Mouse (Mus musculus) right cerebral cortex, postnatal 4 days (tissue): ENCODE results near the gene Rho.

Experiments used
- DNase-seq: peaks from one replicate; pipeline ENCODE4 v3.0.0-alpha.2; 2022

Gene Rho

DNA sequence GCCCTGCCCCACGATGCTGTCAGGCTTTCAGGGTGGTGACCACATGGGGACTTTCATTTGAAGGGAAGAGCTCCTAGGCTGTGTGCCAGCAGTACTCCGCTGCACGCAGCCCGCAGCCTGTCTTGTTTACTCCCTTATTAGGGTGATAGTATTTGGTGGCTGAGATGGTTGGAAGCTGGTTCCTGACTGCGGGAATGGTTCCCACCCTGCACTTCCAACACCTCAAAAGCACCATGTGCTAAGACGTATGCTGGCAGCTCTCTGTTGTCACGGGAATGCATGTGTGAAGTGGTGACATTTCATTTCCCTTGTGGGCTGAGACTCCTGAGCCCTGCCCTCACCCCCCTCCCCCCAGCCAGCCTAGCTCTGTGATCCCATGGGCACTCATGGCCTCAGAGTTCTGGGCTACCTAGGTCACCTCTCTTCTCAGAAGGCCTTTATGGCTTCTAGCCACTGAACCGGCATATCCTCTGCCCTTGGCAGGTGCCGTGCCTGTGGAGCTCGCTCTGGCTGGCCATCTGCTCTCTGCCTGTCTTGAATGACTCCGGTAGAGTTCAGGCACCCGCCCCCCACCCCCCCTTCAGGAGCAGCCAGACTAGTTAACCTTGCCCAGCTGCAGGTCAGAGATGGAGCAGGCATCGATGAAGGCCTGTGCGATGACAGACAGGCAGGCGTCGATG is 25.5 kb downstream of the Rho start:
- peak; percentile 41 for DNase-seq

DNA sequence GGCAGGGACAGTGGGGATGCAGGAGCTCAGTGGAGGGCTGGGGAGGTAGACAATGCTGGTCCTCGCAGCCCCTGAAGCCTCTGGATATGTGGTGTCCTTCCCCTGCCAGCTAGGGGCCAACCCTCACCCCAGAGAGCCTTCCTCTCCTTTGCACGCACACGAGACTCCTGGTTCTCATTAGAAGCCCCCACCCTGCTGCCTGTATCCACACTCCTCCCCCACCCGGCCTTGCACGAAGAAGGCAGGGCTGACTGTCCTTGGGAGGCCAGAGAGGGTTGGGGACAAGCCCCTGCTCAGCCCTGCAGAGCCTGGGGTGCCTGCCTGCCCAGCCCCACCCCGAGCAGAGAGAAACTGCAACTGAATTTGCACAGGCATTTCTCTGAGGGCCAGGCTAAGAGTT is 26.1 kb downstream of the Rho start:
- no peak for DNase-seq

DNA sequence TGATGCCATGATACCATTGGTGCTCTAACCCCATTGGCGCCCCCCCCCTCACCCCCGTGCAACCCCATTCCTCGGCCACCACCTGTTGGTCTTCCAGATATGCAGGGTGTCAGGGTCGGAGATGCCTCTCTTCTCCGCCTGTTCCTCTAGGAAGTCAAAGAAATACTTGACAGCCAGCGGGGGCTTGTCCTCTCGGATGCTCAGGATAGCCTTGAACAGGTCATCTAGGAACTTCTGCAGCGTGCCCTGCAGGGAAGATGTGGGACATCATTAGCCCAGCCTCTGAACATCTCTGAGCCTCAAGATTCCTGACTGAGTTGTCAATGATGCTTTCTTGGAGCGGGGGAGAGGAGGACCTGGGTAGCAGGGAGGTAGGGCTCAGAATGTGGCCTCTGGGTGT is 26.9 kb downstream of the Rho start:
- DNase-seq, result no peak

DNA sequence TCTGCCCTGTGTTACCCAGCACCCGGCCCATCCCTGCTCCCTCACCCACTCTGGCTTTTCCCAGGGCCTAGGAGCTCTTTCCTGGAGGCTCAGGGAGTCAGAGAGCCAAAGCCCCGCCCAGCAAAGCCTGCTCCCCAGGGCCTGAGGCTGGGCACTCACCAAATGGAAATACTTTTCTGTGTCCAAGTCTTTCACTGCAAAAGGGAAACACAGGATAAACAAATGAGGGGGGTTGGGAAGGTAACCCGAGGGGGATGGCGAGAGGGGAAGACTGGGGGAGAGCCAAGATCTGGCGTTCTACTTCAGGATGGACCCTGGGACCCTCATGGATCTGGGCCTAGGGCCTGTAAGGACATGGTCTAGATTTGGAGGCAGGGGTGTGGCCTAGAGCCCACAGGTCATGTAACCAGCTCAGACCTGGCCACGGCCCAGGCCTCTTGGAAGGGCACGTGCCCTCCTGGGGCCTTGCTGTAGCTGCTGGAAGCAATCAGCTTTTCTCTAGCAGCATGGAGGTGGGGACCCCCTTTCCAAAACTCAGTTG is 27.7 kb downstream of the Rho start:
- peak; percentile 37 for DNase-seq

DNA sequence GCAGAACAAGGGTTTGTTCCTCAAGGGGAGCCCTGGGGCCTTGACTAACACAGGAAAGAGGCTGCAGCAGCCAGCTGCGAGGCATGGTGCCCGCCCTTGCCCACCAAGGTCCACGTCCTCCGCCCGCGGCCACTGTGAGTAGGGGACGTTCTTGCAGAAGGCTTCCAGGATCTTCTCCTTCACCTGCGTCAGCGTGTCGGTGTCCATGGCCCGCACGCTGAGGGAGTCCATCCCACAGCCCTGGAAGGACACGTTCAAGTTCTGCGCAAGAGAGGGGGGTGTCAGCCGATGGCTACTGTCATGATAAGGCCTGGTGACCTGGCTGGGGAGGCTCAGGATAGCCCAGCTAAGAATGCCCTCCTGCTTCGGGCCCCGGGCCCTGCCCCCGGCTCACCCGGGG is 28.8 kb downstream of the Rho start:
- DNase-seq, result no peak

DNA sequence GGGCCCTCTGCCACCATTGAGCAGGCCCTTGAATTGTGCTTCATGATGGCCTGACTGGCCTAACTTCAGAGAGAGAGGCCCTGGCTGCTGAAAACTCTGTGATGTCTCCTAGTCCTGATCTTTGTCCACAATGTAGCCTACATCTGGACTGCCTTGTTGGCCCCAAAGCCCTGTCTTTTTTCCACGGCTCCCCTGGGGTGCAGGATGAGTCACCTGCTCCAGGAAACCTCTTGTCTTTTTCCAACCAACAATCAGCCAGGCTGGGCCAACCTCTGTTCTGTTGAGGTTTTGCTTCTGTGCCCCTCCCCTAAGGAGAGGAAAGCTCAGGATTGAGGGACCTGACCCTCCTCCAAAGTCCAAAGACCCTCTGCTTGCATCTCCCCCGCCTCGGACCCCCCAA is 30.2 kb downstream of the Rho start:
- DNase-seq, result no peak

DNA sequence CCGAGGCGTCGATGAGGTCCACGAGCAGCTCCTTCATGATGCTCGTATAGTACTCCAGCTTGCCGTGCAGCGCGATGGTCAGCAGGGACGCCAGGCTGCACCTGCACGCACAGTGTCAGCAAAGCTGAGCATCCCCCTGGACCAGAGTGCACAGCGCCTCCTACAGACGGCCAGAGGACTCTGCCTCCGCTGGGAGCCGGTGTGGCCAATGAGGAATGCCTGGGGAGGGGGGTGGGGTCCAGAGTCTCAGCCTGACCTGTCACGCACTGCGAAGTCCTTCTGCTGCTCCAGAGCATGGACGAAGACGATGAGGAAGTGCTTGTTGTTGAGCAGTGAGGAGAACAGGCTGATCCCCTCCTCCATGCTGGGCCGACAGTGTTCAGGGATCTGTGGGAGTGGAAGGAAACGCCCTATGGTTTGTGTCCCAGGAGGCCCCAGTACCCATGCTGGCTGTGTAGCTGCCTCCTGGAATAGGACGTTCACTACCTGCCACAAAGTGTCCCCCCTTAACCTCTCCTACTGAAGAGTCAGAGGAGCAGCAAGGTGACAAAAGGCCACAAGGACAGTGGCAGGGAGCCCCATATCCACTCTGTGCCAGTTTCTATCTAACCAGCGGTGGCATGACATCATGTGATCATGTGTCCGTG is 31.0 kb downstream of the Rho start:
- no peak for DNase-seq

DNA sequence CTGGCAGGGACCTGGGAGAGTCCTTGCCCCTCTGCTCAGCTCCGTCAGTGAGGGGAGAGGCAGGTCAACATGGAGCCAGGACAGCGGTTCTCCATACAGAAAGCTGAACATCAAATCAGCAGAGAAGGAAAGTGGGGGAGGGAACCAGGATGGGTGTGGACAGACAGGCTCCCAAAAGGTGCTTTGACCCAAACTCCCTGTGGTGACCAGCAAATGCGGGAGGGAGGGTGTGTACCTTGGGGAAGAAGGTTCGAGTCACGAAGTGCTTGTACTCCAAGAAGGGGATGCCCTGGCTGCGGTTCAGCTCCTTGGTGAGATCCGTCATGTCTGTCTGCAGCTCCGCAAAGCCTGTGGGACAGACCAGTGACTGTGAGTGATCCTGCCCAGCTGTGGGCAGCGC is 32.1 kb downstream of the Rho start:
- no peak for DNase-seq

DNA sequence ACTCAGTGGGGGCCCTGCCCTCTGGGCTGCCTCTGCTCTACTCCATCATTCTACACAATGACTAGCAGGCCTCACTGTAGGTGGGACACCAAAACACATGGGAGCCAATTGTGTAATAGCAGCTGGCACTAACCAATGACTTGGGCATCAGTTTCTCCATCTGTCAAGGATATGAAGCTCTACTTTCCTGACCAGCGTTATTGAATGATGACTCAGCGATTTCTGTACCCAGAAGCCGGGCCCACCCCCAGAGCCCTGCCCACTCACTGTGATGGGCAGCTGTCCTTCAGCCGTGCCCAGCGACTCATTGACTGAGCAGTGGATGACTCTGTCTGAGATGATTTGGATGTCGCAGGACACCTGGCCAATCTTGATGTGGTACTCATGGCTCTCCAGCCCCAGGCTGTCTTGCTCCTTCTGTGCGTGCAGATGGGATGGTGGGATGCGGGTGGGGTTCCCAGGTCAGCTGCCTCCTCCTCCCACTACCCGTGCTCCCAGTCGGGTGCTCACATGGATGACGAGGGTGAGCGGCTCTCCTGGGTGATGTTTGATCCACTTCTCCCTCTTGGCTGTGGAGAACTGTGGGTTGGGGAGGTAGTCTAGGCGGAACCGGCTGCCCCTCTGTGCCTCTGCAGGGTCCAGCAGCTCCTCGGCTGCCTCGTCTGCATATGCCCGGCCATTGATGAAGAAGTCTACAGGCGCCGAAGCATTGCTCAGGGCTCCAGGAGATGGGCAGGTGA is 34.8 kb downstream of the Rho start:
- no peak for DNase-seq

DNA sequence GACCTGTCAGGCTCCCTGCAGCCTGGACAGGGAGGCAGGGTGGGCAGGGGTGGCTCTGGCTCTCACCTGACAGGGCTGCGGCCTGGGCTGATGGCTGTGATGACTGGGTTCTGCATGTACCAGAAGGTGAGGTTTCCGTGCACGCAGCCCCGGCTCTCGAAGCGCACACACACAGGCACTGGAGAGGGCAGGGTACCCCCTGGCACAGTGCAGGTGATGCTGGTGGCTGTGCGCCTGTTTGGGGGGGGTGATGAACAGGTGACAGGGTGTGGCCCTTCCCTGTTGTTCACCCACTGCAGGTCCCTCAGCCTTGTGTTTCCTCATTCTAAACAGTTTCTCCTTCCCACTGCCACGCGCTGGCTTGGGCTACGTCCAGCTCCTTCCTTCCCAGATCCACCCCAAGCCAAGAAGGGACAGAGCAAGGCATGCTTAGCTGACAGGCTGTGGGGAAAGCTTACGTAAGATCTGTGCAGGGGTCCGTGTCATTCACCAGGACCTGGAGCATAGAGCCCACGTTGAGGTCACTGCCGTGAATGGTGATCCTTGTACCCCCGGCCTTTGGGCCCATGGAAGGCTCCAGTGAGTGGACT is 35.8 kb downstream of the Rho start:
- DNase-seq, result no peak

DNA sequence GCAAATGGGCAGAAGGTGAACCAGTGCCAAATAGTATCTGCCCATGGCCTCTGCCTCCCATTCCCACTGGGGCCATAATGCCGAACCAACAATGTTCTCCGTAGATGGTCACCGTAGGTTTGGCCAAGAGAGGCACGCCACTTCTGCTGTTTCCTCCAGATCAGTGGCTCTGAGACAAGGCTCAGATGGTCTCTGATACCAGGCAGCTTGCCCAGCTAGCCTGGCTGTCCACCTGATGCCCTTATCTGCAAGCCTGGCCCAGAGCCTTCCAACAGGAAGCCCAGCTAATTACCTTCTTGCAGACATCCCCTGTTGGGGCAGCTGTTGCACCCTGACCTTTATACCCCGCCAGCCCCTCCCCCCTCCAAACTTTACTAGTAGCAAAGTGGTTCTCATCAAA is 36.5 kb downstream of the Rho start:
- no peak for DNase-seq

DNA sequence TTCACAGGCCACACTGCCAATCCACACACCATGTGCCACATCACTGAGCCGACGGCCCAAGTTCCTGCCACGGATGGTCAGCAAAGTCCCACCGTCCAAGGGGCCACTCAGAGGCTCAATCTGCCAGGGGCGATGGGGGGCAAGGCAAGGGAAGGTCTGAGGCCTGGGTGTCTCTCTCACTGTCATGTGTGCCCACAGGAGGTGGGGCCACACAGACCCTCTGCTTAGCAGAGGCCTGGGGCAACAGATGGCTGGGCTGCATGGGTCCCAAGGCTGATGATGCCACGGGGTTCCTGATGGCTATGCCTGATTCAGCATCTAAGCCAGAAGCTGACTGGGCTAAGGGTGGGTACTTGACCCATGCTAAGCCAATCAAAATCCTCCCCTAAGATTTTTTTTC is 37.2 kb downstream of the Rho start:
- DNase-seq, result no peak

DNA sequence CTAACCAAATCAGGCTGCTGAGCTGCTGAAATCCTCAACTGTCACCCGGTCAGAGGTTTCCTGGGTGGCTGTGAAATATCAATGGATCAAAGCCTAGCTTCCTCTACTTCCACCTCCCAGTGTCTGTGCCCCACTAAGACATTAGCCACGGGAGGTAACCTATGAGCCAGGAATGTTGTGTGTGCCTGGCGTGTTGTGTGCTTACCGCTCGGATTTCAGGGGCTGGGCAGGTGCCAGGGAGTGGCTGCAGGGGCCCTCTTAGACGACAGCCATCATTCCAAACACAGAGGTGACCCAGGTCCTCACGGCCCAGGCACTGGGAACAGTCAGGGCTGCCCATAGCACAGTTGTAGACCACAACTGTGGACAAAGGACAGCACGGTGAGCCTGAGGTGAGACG is 37.6 kb downstream of the Rho start:
- DNase-seq, result no peak

DNA sequence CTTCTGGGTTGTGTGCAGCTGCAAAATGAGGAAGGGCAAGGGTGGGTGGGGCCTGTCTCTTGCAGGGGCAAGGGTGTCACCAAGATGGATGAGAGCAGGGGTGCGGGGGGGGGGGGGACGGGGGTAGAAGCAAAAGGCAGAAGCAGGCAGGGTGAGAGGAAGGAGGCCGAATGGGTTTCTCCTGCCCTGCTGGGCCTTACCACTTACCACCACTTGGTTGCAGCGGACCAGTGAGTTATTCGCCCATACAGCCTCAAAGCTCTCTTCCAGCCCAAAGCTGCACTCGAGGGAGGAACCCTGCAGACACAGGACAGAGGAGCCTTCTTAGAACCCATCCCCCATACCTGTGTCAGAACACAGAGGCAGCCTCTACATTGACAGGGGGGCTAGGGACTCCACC is 38.4 kb downstream of the Rho start:
- no peak for DNase-seq

DNA sequence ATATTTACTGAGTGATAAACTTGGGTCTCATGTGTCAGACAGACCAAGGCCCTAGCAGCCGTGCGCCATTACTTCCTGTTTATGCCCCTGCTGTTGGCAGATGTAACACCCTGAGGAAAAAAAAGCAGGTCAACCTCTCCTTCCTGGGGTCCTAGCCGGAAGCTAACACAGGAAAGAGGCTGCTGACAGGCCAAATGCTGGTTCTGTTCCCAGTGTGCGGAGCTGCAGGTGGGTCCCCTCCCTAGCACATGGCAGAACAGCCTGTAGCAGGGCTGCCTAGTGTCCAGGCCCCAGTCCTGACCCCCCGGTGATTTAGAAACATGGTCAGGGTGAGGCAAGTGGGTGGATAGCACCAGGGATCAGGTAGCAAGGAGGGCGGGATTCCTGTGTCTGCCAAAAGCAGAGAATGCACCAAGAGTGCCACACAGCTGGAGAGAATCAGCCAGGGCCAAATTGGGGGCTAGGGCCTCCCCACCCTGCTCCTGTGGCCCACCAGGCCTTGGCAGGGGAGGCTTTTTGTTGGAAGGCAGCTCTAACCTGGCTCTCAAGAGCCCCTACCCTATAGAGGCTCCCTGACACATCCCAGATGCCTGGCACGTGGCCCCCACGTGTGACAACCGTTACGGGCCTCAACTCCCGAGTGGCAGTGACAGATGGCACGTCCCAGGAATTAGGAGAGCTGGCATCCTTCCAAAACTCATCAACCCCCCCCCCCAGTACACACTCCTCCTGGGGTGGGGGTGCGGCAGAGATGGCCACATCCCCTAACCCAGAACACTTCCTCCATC is 39.9 kb downstream of the Rho start:
- DNase-seq, result no peak

DNA sequence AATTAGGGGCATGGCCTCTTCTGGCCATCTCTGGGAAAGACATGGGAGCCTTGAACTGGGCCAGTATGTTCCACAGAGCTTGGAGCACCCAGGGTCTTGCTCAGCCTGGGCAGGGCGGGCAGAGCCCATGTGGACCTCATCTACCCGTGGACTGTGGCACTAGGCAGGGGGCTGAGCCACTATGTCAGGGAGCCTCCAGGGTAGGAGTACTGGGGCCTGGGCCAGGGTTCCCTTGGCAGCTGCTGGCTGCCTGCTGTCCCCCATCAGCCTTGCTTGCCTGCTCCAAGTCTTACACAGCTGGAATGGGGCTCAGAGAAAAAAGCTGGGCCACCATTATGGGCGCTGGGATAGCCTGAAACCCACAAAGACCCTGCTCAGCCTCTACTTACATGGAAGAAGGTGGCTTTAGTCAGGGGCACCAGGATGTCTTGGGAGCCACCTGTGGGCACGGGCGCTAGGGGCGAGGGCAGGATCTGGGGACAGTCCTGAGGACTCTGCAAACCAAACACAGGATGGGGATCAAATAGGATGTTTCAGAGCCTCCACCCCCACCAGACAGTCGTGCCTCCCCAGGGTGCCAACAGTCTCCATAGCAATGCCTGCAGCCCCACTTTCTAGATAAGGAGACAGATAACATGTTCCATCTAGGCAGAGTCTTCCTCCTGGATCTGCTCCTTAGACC is 40.7 kb downstream of the Rho start:
- DNase-seq, result no peak

DNA sequence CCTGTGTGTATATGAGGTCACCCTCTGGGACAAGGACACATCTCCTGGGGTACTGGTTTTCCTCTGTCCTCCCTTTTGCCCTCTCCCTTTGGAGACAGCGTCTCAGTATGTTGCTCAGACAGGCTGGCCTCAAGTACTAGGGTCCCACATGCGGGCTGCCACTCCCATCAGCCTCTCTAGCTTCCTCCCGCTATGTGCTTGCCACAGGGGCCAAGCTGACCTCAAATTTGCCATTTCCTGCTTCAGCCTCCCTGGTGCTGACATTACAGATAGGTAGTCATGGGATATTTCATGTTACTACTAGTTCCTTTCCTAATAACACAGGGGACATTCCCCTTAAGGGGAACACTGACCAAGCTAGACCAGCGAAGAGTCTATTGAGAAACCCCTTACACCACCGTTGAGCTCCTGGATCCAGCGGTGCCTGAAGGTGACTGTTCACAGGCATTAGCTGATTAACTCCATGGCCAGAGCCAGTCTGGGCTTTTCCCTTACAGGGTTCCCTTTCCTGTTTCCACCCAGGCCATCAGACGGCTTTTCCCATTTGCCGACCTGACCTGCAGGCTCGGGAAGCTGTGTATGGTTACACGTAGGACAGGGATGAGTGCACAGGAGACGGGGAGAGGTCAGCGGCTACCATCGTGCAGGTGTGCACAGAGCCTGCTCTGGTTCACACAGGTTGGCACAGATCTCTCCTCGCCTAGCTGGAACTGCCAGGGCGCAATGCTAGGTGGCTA is 41.8 kb downstream of the Rho start:
- no peak for DNase-seq

DNA sequence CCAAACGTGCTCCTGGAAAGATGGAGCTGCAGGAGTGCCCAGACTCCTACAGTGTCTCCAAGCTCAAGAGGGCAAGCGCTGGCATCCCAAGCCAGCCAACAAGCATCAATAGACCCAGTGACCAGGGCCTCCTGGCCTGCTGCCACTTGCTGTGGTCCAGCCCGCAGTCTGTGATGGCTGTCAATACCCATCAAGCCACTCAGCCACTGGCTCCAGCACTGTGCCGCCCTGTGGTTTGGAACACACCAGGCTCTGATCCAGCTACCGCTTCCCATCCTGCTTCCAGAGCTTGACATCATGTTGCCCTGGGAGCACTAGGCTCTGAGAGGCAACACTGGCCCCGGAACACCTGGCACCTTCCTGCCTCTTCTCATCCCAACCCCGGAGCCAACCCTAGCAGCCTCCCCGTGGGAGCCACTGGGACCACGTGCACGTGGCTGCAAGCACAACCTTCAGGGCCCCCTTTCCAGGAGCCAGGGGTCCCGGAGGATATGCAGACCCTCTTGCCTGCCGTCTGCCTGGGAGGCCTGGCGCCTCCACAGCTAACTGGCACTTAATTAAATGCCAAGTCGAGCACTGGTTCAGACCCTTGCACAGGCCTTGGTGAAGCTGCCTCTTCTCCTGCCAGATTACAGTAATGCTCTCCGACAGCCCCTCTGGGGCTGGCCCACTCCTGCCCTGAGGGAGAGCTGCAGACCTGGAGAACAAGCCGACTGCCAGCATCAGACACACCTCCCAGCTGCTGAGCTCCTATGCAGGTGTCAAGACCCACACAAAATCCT is 42.5 kb downstream of the Rho start:
- DNase-seq, result peak; percentile 50

DNA sequence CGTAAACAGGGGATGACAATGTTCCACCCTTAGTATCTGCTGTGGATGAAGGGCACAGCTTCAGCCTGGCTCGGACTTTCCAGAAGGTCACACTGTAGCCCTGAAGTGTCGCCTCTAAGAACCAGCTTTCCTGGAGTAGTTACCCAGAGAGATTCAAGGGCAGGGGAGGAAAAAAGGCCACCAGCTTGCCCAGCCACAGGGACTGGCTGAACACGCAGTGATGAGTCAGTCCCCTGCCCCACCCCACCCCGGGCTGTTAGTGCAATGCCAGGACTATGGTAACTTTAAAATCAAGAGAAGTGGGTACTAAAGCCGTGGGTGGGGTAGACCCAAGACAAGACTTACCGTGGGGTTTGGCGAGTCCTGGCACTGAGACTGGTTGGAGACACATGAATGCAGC is 44.1 kb downstream of the Rho start:
- DNase-seq, result no peak

DNA sequence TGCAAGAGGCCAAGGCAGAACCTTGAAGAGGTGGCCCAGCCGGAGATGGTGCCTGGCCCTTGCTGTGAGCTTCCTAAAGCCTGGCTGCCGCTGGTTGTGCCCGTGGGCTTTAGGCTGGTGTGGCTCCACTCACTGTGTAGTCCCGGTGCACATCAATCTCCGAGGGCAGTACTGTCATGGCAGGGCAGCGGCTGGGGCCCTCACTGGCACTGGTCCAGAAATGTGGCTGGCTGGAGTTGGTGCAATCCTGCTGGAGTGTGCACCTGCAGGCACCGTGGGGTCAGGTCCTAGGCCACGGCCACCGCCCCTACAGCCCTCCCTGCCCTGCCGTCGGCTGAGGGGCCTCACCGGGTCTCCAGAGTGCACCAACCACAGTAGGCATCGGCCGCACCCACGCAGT is 46.3 kb downstream of the Rho start:
- no peak for DNase-seq

DNA sequence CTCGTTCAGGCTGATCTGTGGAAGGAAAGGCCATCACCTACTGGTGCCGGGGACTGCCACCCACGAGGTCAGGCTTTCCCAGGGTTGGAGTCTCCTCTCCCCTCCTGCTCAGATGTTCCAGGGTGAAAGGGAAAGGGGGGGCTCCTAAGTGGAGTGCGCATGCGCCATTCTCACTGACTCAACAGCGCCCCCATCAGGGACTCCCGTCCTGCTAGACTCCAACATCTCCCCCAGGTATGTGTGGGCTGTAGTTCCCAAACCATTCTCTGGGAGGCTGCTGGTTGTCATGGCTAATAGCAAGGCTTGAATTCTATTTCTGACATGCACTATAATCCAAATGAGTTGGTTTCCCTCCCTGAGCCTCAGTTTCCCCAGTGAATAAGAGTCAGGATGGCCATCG is 47.0 kb downstream of the Rho start:
- DNase-seq, result peak; percentile 46
